Mouse (Mus musculus) bone marrow macrophage, adult 2 months (primary cell): ENCODE data around the gene Ctnna2.

Experiments
- CTCF ChIP-seq: IDR thresholded peaks from 2 replicates; pipeline ENCODE4 v1.5.1; 2012; ENCODE audit warnings: low read depth, mild to moderate bottlenecking, low read length, moderate library complexity
- POLR2A ChIP-seq: IDR thresholded peaks from 2 replicates; pipeline ENCODE4 v1.6.1; 2012; ENCODE audit warnings: mild to moderate bottlenecking, low read depth, low read length, borderline replicate concordance

DNA sequence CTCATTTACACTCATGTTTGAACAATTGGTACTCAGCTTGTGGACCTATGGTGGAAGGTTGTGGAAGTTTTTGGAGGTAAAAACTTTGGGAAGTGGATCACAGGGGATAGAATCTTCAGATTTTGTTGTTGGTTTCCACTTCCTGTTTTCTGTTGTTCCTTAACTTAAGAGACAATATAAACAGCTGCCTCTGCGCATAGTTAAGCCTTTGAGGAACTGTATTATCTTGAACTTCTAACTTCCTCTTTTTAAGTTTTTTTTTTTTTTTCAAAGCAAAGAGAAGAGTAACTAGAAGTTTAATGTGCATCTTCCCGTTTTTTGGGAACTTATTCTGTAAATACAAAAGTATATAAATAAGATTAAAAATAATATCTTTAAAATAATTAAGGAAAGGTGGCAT lies 644.0 kb downstream of the Ctnna2 start:
- no peak for TF ChIP-seq CTCF
- no peak for TF ChIP-seq POLR2A
